Mouse (Mus musculus) gastrocnemius, adult 18-20 months (tissue): ENCODE measurements around the gene Lrrc8b. TPM values are rescaled to one million over a fixed set of nuclear protein-coding genes. Genes with fewer than 3 reads are reported as not detected.

Experiments used
- DNase-seq: peaks from one replicate; pipeline ENCODE4 v3.0.0; 2021; ENCODE audit warnings: low spot score
- long read RNA-seq, 2 experiments: library from polyadenylated mRNA; stranded (forward); transcript quantifications; one replicate each; pipeline ENCODE4 v2.0.0; 2021
- total RNA-seq, 2 experiments: library from RNA; stranded (reverse); gene quantifications; 2 replicates each; pipeline ENCODE4 v1.2.3; 2021

Lrrc8b gene
- 1 to 10 TPM; 1.8 to 2.0 TPM for total RNA-seq
- long read RNA-seq, experiment 1 = 0 reads
- long read RNA-seq, experiment 2 = 0 reads

GRCm38 (mm10) chr5:105415198-105415791 is at the start of gene Lrrc8b:
Gene Lrrc8b, plus strand, starts transcription at chr5:105415775.
- DNase-seq = peak; percentile 73

GRCm38 (mm10) chr5:105381482-105381881 is 34.1 kb upstream of the Lrrc8b start:
- DNase-seq = no peak

GRCm38 (mm10) chr5:105390346-105390745 is 25.2 kb upstream of the Lrrc8b start:
- no peak for DNase-seq

- DNase-seq = no peak
Observed at GRCm38 (mm10) chr5:105393731-105394130, 21.8 kb upstream of the Lrrc8b start.

GRCm38 (mm10) chr5:105395188-105395587 is 20.4 kb upstream of the Lrrc8b start:
- no peak for DNase-seq

DNA sequence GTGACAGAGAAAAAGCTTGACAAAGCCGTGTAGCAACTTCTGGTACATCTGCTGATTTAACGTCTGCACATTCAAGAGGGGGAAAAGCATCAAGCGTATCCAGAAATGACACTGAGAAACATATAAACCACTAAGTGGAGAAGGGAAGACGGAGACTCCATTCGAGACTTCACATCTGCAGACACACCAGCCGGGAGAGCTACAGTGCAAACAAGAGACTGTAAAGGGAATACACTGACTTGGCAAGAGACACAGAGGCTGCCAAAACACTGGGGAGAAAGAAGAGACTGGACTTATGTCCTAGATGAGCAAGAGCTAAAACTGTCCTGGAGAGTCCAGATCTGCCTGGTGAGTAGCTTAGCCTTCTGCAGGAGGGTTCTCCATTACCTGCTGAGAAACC is 16.6 kb upstream of the Lrrc8b start:
- DNase-seq = no peak

DNA sequence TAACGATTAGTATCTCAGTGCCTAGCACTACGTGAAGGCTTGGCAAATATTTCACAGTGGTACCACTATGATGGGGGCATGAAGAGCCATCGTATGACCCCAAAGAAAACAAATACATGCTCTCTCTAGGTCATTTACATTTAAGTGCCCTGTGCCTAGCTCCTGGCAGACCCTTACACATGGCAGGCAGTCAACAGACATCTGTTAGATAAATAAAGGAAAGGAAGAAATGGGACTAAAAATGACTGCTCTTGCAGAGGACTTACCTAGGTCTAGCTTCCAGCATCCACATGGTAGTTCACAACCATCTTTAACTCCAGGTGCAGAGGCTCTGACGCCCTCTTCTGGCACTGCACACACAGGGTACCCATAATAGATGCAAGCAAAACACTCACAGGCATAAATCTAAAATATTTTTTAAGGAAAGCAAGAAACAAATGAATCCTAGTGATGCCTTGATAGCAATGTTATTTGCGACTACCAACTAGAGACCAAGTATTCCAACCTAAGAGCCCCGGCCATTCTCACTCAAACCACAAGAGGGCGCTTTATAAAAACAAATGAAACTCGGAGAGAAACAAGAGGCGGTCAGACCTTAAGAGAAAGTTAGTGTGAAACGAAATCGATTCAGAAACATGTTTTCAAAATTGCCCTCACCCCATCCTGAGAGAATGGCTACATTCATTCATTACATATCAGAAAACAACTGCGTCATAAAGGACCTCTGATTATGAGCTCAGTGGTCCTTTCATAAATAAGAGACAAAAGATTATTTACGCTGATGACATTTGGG is 15.7 kb upstream of the Lrrc8b start:
- peak; percentile 74 for DNase-seq

DNA sequence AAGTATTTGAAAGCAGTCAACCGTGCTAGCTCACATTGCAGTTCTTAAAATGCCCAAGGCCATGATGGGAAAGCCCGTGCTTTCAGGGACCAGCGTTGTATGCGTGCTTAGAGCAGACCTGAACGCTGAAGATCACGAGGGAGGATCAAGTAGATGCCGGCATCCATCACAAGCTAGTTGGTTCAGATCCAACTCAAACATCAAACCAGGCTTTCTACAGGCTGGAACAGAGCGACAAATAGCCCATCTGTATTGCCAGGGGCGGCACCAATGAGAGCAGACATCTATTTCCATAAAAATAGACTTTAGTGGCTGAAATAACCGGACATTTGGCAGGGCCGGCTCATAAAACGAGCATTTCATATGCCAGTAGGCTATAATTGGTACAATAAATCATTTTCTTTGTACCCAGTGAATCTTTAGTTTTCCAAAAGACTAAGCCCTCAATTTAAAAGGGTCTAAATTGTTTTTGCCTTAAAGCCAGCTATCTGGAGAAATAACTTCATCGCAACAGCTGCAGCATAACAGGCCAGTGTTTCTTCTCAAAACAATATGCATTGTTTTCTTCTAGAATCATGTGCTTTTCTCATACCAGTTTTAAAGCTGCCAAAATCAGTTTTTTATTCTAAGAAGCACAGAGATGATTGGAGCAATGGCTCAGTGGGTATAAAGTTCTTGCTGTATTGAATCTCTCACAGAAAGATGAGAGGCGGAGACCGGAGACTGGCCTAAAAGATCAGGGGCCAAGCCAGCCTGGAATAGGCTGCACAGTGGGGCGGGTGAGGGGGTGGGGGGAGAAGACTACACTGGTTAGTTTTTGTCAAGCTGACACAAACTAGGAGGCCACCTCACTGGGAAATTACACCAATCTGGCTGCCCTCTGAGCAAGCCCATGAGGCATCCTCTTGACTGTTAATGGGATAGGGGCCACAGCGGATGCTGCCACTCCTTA is 14.9 kb upstream of the Lrrc8b start:
- no peak for DNase-seq

GRCm38 (mm10) chr5:105401536-105401935 is 14.0 kb upstream of the Lrrc8b start:
- DNase-seq = no peak

GRCm38 (mm10) chr5:105404961-105405360 is 10.6 kb upstream of the Lrrc8b start:
- DNase-seq = peak; percentile 70

- DNase-seq = no peak
Observed at GRCm38 (mm10) chr5:105407661-105408060, 7.9 kb upstream of the Lrrc8b start.

GRCm38 (mm10) chr5:105409092-105409491 is 6.5 kb upstream of the Lrrc8b start:
- DNase-seq = no peak

DNA sequence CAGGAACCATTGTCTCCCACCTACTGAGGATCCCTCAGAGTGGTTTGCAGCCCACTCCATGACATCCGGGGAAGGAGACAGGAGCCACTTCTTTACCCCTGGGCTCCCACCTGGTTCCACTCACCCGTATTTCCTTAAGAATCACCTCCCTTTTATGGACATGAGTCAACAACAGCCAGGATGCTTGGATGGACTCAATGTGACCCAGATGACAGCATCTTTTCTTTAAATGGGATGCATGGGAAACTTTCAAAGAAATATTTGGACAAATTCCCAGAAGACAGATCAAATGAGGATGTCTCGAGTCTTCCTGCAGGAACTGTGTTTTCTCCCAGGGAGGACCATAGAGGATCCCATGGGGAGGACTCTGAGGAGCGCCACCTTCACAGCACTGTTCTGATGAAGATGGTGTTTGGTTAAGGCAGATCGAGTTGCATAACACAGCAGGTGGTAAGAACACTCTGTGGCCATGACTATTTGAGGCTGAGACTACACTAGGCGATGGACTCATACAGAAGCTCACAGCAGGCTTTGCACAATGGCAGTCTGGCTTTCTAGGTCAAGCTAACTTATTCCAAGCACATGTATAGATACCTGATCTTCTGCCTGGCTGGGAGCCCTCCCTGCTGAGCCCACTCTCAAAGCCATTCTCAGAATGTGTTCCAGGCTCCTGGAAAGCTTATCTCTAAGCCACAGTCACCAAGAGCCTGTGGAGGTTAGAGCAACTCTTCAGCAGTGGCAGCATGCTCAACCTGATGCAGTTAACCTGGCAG is 4.9 kb upstream of the Lrrc8b start:
- DNase-seq = no peak

DNA sequence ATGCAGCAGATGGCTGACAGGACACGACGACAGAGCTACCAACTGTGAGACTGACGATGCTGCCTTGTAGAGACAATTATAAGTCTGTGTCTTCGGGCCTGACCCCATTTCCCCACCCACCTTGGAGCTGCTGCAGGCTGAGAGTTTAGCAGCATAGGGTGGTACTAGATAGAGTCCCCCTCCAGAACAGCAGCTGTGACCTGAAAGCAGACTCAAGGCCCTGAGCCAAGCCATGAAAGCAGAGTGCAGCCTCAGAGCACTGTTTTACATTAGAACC is 4.3 kb upstream of the Lrrc8b start:
- no peak for DNase-seq

GRCm38 (mm10) chr5:105411768-105412167 is 3.8 kb upstream of the Lrrc8b start:
- DNase-seq = peak; percentile 16

DNA sequence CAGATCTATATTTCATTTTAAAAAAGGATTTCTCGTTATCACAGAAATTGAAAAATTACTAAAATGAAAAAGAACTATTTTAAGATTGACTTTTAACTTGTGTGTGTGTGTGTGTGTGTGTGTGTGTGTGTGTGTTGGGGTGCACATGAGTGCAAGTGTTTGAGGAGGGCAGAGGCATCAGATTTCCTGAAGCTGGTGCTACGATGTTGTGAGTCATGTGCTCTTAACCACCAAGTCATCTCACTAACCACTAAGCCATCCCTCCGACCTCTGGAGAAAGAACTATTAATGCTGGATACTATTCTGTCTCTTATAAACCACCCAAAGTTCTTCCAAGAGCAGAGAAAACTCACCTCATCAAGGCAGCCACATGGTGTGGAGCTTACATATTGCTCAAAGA is 2.9 kb upstream of the Lrrc8b start:
- DNase-seq = no peak

- no peak for DNase-seq
Observed at GRCm38 (mm10) chr5:105414341-105415120, 1.0 kb upstream of the Lrrc8b start.

GRCm38 (mm10) chr5:105415951-105416675 is 538 bp downstream of the Lrrc8b start:
- no peak for DNase-seq

DNA sequence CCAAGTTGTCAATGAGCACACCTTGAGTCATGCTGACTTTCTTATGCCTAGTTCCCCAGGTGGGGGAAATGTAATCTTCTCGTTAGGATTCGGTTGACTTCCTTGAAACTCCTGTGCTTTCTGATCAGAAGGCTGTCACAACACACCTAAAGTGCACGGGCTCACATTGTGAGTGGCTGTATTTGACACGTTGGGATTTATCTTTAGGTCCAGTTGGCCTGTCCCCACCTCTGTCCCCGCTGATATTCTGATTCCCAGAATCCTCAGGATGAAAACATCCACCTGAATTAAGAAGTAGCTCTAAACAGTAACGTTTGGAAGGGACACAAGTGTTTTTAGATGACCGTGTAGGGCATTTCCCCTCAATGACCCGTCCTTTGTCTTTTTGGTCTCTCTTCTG is 1.6 kb downstream of the Lrrc8b start:
- DNase-seq = no peak

GRCm38 (mm10) chr5:105418364-105418763 is 2.8 kb downstream of the Lrrc8b start:
- DNase-seq = no peak
